Mouse (Mus musculus) megakaryocyte, embryonic 14.5 days (primary cell): ENCODE measurements around the gene Med15.

Experiments used
- FLI1 ChIP-seq: IDR thresholded peaks from 2 replicates; pipeline ENCODE4 v1.6.1; 2012; ENCODE audit warnings: low read length, inconsistent platforms, mixed read lengths
- GATA1 ChIP-seq: IDR thresholded peaks from 3 replicates; pipeline ENCODE4 v1.6.1; 2012; ENCODE audit warnings: mixed read lengths, low read length, inconsistent platforms, borderline replicate concordance

DNA sequence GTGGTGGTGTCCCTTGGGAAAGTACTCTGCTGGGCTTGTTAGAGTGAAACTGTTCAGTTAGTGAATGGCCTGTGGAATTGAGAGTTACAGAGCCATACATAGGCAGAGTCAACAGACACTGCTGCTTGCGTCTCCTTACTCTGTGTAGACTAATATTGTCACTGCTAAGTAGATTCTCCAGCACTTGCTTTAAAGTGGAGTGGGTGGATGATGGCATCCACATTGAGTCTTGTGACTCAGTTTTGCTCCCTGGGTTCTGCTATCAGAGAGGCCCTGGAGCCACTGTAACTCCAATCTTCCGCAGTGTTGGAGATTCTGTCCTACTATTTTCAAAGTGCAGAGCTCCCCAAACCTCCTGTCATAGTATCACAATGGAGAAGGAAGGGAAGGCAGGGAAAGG is 100.1 kb downstream of the Med15 start:
- TF ChIP-seq GATA1 (no peak), FLI1 (no peak)
